Mouse (Mus musculus): Measurements from ENCODE around the gene Abhd16b. TPM values are rescaled to one million over a fixed set of nuclear protein-coding genes. Genes with fewer than 3 reads are reported as not detected.

Abhd16b gene
- polyA plus RNA-seq, 1 experiment from 2014 or later, result 0.11 TPM

- no peak overlapping the region for H3K4me3 ChIP-seq (ENCODE audit: low read depth, low read length)
- 93% methylated on average over 8 of the region's 8 CpGs for WGBS
- H3K36me3 ChIP-seq (replicated peaks; ENCODE audit: control insufficient read depth, insufficient read depth, low read depth, low read length), result peaks cover 9% of the 10 kb centered on the region
- ATAC-seq (replicated peaks; ENCODE audit: insufficient number of reproducible peaks, low FRiP score, low TSS enrichment, low read depth) (no peak), DNase-seq (ENCODE audit: low spot score) (no peak)
- no peak overlapping the region for H3K4me2 ChIP-seq (ENCODE audit: low read depth, low read length)
- no peaks in the 10 kb centered on the region for H3K4me1 ChIP-seq (ENCODE audit: control insufficient read depth, insufficient read depth, low read length)
- H3K27me3 ChIP-seq (ENCODE audit: control insufficient read depth, insufficient read depth, low read length), result no peaks in the 10 kb centered on the region
- no peak overlapping the region for H3K27ac ChIP-seq (replicated peaks; ENCODE audit: low read depth, low read length)
- H3K9me3 ChIP-seq (replicated peaks; ENCODE audit: control insufficient read depth, low read length), result no peaks in the 10 kb centered on the region
- H3K9ac ChIP-seq (replicated peaks; ENCODE audit: low read length), result no peak overlapping the region
These were observed 18.2 kb downstream of the Abhd16b start for GRCm38 (mm10) chr2:181511231-181511630.

GRCm38 (mm10) chr2:181519201-181519600, 26.2 kb downstream of the Abhd16b start:
- no peak for DNase-seq (ENCODE audit: low spot score)
- H3K9me3 ChIP-seq (replicated peaks; ENCODE audit: control insufficient read depth, low read length), result no peaks in the 10 kb centered on the region
- H3K36me3 ChIP-seq (replicated peaks; ENCODE audit: control insufficient read depth, insufficient read depth, low read depth, low read length), result no peaks in the 10 kb centered on the region; the same call in 1 of the 2 replicates
- no peak for ATAC-seq (replicated peaks; ENCODE audit: insufficient number of reproducible peaks, low FRiP score, low TSS enrichment, low read depth)
- H3K9ac ChIP-seq (replicated peaks; ENCODE audit: low read length), result peak overlapping the region; percentile 92
- H3K27ac ChIP-seq (replicated peaks; ENCODE audit: low read depth, low read length), result peak overlapping the region; percentile 96
- WGBS, result 74% methylated on average over 3 of the region's 3 CpGs
- H3K27me3 ChIP-seq (ENCODE audit: control insufficient read depth, insufficient read depth, low read length), result no peaks in the 10 kb centered on the region
- no peaks in the 10 kb centered on the region for H3K4me1 ChIP-seq (ENCODE audit: control insufficient read depth, insufficient read depth, low read length)
- H3K4me2 ChIP-seq (ENCODE audit: low read depth, low read length), result peak overlapping the region; percentile 58
- H3K4me3 ChIP-seq (ENCODE audit: low read depth, low read length), result peak overlapping the region; percentile 94

- Histone ChIP-seq H3K27me3 (ENCODE audit: control insufficient read depth, insufficient read depth, low read length) (no peaks in the 10 kb centered on the region), H3K9me3 (replicated peaks; ENCODE audit: control insufficient read depth, low read length) (no peaks in the 10 kb centered on the region), H3K9ac (replicated peaks; ENCODE audit: low read length) (peak within 1 kb of the TSS; percentile 92), H3K36me3 (replicated peaks; ENCODE audit: control insufficient read depth, insufficient read depth, low read depth, low read length) (no peaks in the 10 kb centered on the region; the same call in 1 of the 2 replicates), H3K4me1 (ENCODE audit: control insufficient read depth, insufficient read depth, low read length) (no peaks in the 10 kb centered on the region), H3K4me3 (ENCODE audit: low read depth, low read length) (peak within 1 kb of the TSS; percentile 94), H3K27ac (replicated peaks; ENCODE audit: low read depth, low read length) (peak within 1 kb of the TSS; percentile 96), H3K4me2 (ENCODE audit: low read depth, low read length) (peak within 1 kb of the TSS; percentile 58)
- ATAC-seq (replicated peaks; ENCODE audit: insufficient number of reproducible peaks, low FRiP score, low TSS enrichment, low read depth) (peak; percentile 97), DNase-seq (ENCODE audit: low spot score) (peak; percentile 99)
- WGBS, result under 1% methylated on average over 74 of the region's 74 CpGs
These were observed 27.3 kb downstream of the Abhd16b start, which contains the start of gene Dnajc5 for GRCm38 (mm10) chr2:181520118-181520935. Dnajc5 (plus strand) TSS chr2:181520485.

GRCm38 (mm10) chr2:181520936-181521227, 27.9 kb downstream of the Abhd16b start:
- H3K27me3 ChIP-seq (ENCODE audit: control insufficient read depth, insufficient read depth, low read length), result no peaks in the 10 kb centered on the region
- no peak for ATAC-seq (replicated peaks; ENCODE audit: insufficient number of reproducible peaks, low FRiP score, low TSS enrichment, low read depth)
- WGBS, result under 1% methylated on average over 17 of the region's 17 CpGs
- H3K9ac ChIP-seq (replicated peaks; ENCODE audit: low read length), result peak overlapping the region; percentile 92
- H3K4me1 ChIP-seq (ENCODE audit: control insufficient read depth, insufficient read depth, low read length), result no peaks in the 10 kb centered on the region
- no peak for DNase-seq (ENCODE audit: low spot score)
- peak overlapping the region; percentile 58 for H3K4me2 ChIP-seq (ENCODE audit: low read depth, low read length)
- H3K4me3 ChIP-seq (ENCODE audit: low read depth, low read length), result peak overlapping the region; percentile 94
- peak overlapping the region; percentile 96 for H3K27ac ChIP-seq (replicated peaks; ENCODE audit: low read depth, low read length)
- H3K9me3 ChIP-seq (replicated peaks; ENCODE audit: control insufficient read depth, low read length), result no peaks in the 10 kb centered on the region
- H3K36me3 ChIP-seq (replicated peaks; ENCODE audit: control insufficient read depth, insufficient read depth, low read depth, low read length), result no peaks in the 10 kb centered on the region; the same call in 1 of the 2 replicates

GRCm38 (mm10) chr2:181521491-181521890, 28.5 kb downstream of the Abhd16b start:
- Histone ChIP-seq H3K9me3 (replicated peaks; ENCODE audit: control insufficient read depth, low read length) (no peaks in the 10 kb centered on the region), H3K4me1 (ENCODE audit: control insufficient read depth, insufficient read depth, low read length) (no peaks in the 10 kb centered on the region), H3K9ac (replicated peaks; ENCODE audit: low read length) (peak overlapping the region; percentile 50; the same call in 1 of the 2 replicates), H3K27me3 (ENCODE audit: control insufficient read depth, insufficient read depth, low read length) (no peaks in the 10 kb centered on the region), H3K36me3 (replicated peaks; ENCODE audit: control insufficient read depth, insufficient read depth, low read depth, low read length) (no peaks in the 10 kb centered on the region; the same call in 1 of the 2 replicates), H3K27ac (replicated peaks; ENCODE audit: low read depth, low read length) (no peak overlapping the region), H3K4me3 (ENCODE audit: low read depth, low read length) (peak overlapping the region; percentile 94), H3K4me2 (ENCODE audit: low read depth, low read length) (peak overlapping the region; percentile 58)
- WGBS, result 61% methylated on average over 10 of the region's 10 CpGs
- DNase-seq (ENCODE audit: low spot score) (no peak), ATAC-seq (replicated peaks; ENCODE audit: insufficient number of reproducible peaks, low FRiP score, low TSS enrichment, low read depth) (no peak)

GRCm38 (mm10) chr2:181522811-181523210, 29.8 kb downstream of the Abhd16b start:
- ATAC-seq (replicated peaks; ENCODE audit: insufficient number of reproducible peaks, low FRiP score, low TSS enrichment, low read depth), result no peak
- no peaks in the 10 kb centered on the region for H3K4me1 ChIP-seq (ENCODE audit: control insufficient read depth, insufficient read depth, low read length)
- peak; percentile 48 for DNase-seq (ENCODE audit: low spot score)
- H3K9ac ChIP-seq (replicated peaks; ENCODE audit: low read length), result no peak overlapping the region
- no peak overlapping the region for H3K4me2 ChIP-seq (ENCODE audit: low read depth, low read length)
- H3K4me3 ChIP-seq (ENCODE audit: low read depth, low read length), result no peak overlapping the region
- no peak overlapping the region for H3K27ac ChIP-seq (replicated peaks; ENCODE audit: low read depth, low read length)
- 71% methylated on average over 5 of the region's 5 CpGs for whole genome bisulfite sequencing
- H3K9me3 ChIP-seq (replicated peaks; ENCODE audit: control insufficient read depth, low read length), result no peaks in the 10 kb centered on the region
- H3K36me3 ChIP-seq (replicated peaks; ENCODE audit: control insufficient read depth, insufficient read depth, low read depth, low read length), result no peaks in the 10 kb centered on the region
- H3K27me3 ChIP-seq (ENCODE audit: control insufficient read depth, insufficient read depth, low read length), result no peaks in the 10 kb centered on the region

- Histone ChIP-seq H3K4me3 (ENCODE audit: low read depth, low read length) (no peak overlapping the region), H3K36me3 (replicated peaks; ENCODE audit: control insufficient read depth, insufficient read depth, low read depth, low read length) (no peaks in the 10 kb centered on the region)
- 90% methylated on average over 5 of the region's 5 CpGs for WGBS
These were observed 32.5 kb downstream of the Abhd16b start for GRCm38 (mm10) chr2:181525526-181525925.

GRCm38 (mm10) chr2:181529076-181529475, 36.1 kb downstream of the Abhd16b start:
- Histone ChIP-seq H3K4me1 (ENCODE audit: control insufficient read depth, insufficient read depth, low read length) (no peaks in the 10 kb centered on the region), H3K27me3 (ENCODE audit: control insufficient read depth, insufficient read depth, low read length) (no peaks in the 10 kb centered on the region), H3K9ac (replicated peaks; ENCODE audit: low read length) (no peak overlapping the region), H3K4me2 (ENCODE audit: low read depth, low read length) (no peak overlapping the region), H3K36me3 (replicated peaks; ENCODE audit: control insufficient read depth, insufficient read depth, low read depth, low read length) (no peaks in the 10 kb centered on the region), H3K27ac (replicated peaks; ENCODE audit: low read depth, low read length) (no peak overlapping the region), H3K9me3 (replicated peaks; ENCODE audit: control insufficient read depth, low read length) (no peaks in the 10 kb centered on the region; the same call in 1 of the 2 replicates), H3K4me3 (ENCODE audit: low read depth, low read length) (no peak overlapping the region)
- DNase-seq (ENCODE audit: low spot score), result no peak
- 83% methylated on average over 1 of the region's 1 CpGs for WGBS
- no peak for ATAC-seq (replicated peaks; ENCODE audit: insufficient number of reproducible peaks, low FRiP score, low TSS enrichment, low read depth)

More at GRCm38 (mm10) chr2:181525526-181525925, 32.5 kb downstream of the Abhd16b start:
- Histone ChIP-seq H3K9ac (replicated peaks; ENCODE audit: low read length) (no peak overlapping the region), H3K27ac (replicated peaks; ENCODE audit: low read depth, low read length) (no peak overlapping the region), H3K4me2 (ENCODE audit: low read depth, low read length) (no peak overlapping the region), H3K27me3 (ENCODE audit: control insufficient read depth, insufficient read depth, low read length) (no peaks in the 10 kb centered on the region), H3K4me1 (ENCODE audit: control insufficient read depth, insufficient read depth, low read length) (no peaks in the 10 kb centered on the region), H3K9me3 (replicated peaks; ENCODE audit: control insufficient read depth, low read length) (no peaks in the 10 kb centered on the region; the same call in 1 of the 2 replicates)
- no peak for ATAC-seq (replicated peaks; ENCODE audit: insufficient number of reproducible peaks, low FRiP score, low TSS enrichment, low read depth)
- DNase-seq (ENCODE audit: low spot score), result no peak

Data from embryonic facial prominence, embryonic 11.5 days (tissue).